Mouse (Mus musculus) heart, postnatal 0 days (tissue): ENCODE results near the gene B4galnt4.

Experiments
- CTCF ChIP-seq: IDR thresholded peaks from 2 replicates; pipeline ENCODE4 v1.5.1; 2016; ENCODE audit warnings: antibody characterized with exemption, control low read depth, low read depth
- EP300 ChIP-seq: IDR thresholded peaks from 2 replicates; pipeline ENCODE4 v1.6.1; 2016; ENCODE audit warnings: antibody characterized with exemption, low read depth

GRCm38 (mm10) chr7:141019028-141019427 lies 41.9 kb upstream of the B4galnt4 start:
- TF ChIP-seq CTCF (no peak), EP300 (no peak)
